Comparison of ENCODE assay signal across 13 mouse cellular contexts in genomic region chr1:119389771-119390500, GRCm38 (mm10). TPM values are rescaled to one million over a fixed set of nuclear protein-coding genes. Genes with fewer than 3 reads are reported as not detected.
DNase-seq lines count a peak whose midpoint lies in the region; ATAC-seq lines count a peak whose summit lies in the region.
"Had no signal": no experiment of that assay in that cellular context is flagged by ENCODE, and none has a peak within 500 bp of the region (broad histone marks: within the 10 kb centered on the region; RNA-seq: fewer than 3 reads in every experiment).

No protein-coding gene starts in this region.

- intact Hi-C loops in heart, postnatal 10 days (cut with DNase I), result no loop called here

- no peaks in the 10 kb centered on the region for H3K36me3 ChIP-seq in forebrain, embryonic 13.5 days (ENCODE audit: poor library complexity, severe bottlenecking)
- no peaks in the 10 kb centered on the region for H3K36me3 ChIP-seq in forebrain, embryonic 12.5 days (replicated peaks)
- H3K36me3 ChIP-seq in neural tube, embryonic 13.5 days, result no peaks in the 10 kb centered on the region
- H3K36me3 ChIP-seq: embryonic facial prominence, embryonic 13.5 days had no signal

- H3K4me3 ChIP-seq in forebrain, embryonic 13.5 days, result no peak overlapping the region
- no peak overlapping the region for H3K4me3 ChIP-seq in forebrain, embryonic 12.5 days (replicated peaks)
- no peak overlapping the region for H3K4me3 ChIP-seq in neural tube, embryonic 13.5 days
- H3K4me3 ChIP-seq: embryonic facial prominence, embryonic 13.5 days had no signal

- no peak for ATAC-seq in forebrain, embryonic 13.5 days
- ATAC-seq in forebrain, embryonic 12.5 days (ENCODE audit: low FRiP score), result no peak
- ATAC-seq in neural tube, embryonic 13.5 days (ENCODE audit: low read depth), result no peak
- ATAC-seq in megakaryocyte progenitor cell, adult 5-6 weeks (replicated peaks; ENCODE audit: poor library complexity), result no peak

- no peaks in the 10 kb centered on the region for H3K9me3 ChIP-seq in forebrain, embryonic 13.5 days (replicated peaks)
- no peaks in the 10 kb centered on the region for H3K9me3 ChIP-seq in forebrain, embryonic 12.5 days
- H3K9me3 ChIP-seq in neural tube, embryonic 13.5 days, result no peaks in the 10 kb centered on the region
- H3K9me3 ChIP-seq: embryonic facial prominence, embryonic 13.5 days had no signal

- H3K27me3 ChIP-seq in forebrain, embryonic 13.5 days, result no peaks in the 10 kb centered on the region
- peaks cover 13% of the 10 kb centered on the region for H3K27me3 ChIP-seq in forebrain, embryonic 12.5 days
- peaks cover 13% of the 10 kb centered on the region; the same call in 1 of the 2 replicates for H3K27me3 ChIP-seq in neural tube, embryonic 13.5 days

- no peak overlapping the region for H3K4me2 ChIP-seq in forebrain, embryonic 13.5 days
- no peak overlapping the region for H3K4me2 ChIP-seq in forebrain, embryonic 12.5 days
- no peak overlapping the region for H3K4me2 ChIP-seq in neural tube, embryonic 13.5 days
- H3K4me2 ChIP-seq: embryonic facial prominence, embryonic 13.5 days had no signal

- peak overlapping the region; percentile 74 for H3K27ac ChIP-seq in forebrain, embryonic 13.5 days
- no peak overlapping the region for H3K27ac ChIP-seq in forebrain, embryonic 12.5 days
- H3K27ac ChIP-seq in neural tube, embryonic 13.5 days (replicated peaks), result peak overlapping the region; percentile 79; the same call in 1 of the 2 replicates
- H3K27ac ChIP-seq: embryonic facial prominence, embryonic 13.5 days; liver, embryonic 14.5 days; macrophage had no signal

- 28% methylated on average over 7 of the region's 7 CpGs for WGBS in forebrain, embryonic 13.5 days
- 27% methylated on average over 7 of the region's 7 CpGs for WGBS in forebrain, embryonic 12.5 days
- WGBS in neural tube, embryonic 13.5 days, result 36% methylated on average over 7 of the region's 7 CpGs

- peaks cover 35% of the 10 kb centered on the region for H3K4me1 ChIP-seq in forebrain, embryonic 13.5 days
- peaks cover 27% of the 10 kb centered on the region for H3K4me1 ChIP-seq in forebrain, embryonic 12.5 days
- H3K4me1 ChIP-seq in neural tube, embryonic 13.5 days (replicated peaks), result peaks cover 27% of the 10 kb centered on the region

- no peak overlapping the region for H3K9ac ChIP-seq in forebrain, embryonic 13.5 days
- no peak overlapping the region for H3K9ac ChIP-seq in forebrain, embryonic 12.5 days
- no peak overlapping the region for H3K9ac ChIP-seq in neural tube, embryonic 13.5 days
- H3K9ac ChIP-seq: embryonic facial prominence, embryonic 13.5 days; liver, embryonic 14.5 days had no signal

- peak; percentile 53 to 58 for DNase-seq in right cerebral cortex, postnatal 10 days (ENCODE audit: low spot score in 2 of 2)
- DNase-seq in right cerebral cortex, adult 18-20 months, result no peak
- peak; percentile 44 to 62 for DNase-seq in heart, postnatal 10 days
- no peak for DNase-seq in cerebellum, postnatal 25 days
- DNase-seq: B cell, adult 2 months; thymus, postnatal 14 days had no signal

RNA-seq across cellular contexts. Expression of gene Inhbb, which starts 32.1 kb away (rescaled TPM):
- polyA plus RNA-seq in forebrain, embryonic 13.5 days (2015; fragmentation: Nextera tagmentation; extraction: Ambion mirVana), result 4.1 and 4.6 TPM in 2 replicates
- polyA plus RNA-seq in forebrain, embryonic 12.5 days (2016; fragmentation: Nextera tagmentation; extraction: Ambion mirVana), result 1.8 and 2.3 TPM in 2 replicates
- total RNA-seq in heart, postnatal 10 days (2021), result 1 to 10 TPM; 1.1 to 1.2 TPM
- 2.4 and 2.7 TPM in 2 replicates for polyA plus RNA-seq in neural tube, embryonic 13.5 days (2015; fragmentation: Nextera tagmentation; extraction: Ambion mirVana)
- not detected in 2 replicates for total RNA-seq in megakaryocyte progenitor cell, adult 5-6 weeks (2015)
- not detected in 2 replicates for total RNA-seq in megakaryocyte progenitor cell, adult 5-6 weeks (2017)

Comparison
In these comparisons a context has a peak if more than half of its experiments do, and no peak if none do; other contexts are left out.
1. DNase-seq: peak in right cerebral cortex, postnatal 10 days (2 of 2) and heart, postnatal 10 days (2 of 2); none in right cerebral cortex, adult 18-20 months (single experiment) and cerebellum, postnatal 25 days (0 of 2).